Mouse (Mus musculus) left cerebral cortex, adult 2 months (tissue): ENCODE measurements around the gene Tnrc6c. TPM values are rescaled to one million over a fixed set of nuclear protein-coding genes. Genes with fewer than 3 reads are reported as not detected.

Experiments
- DNase-seq, 2 experiments: peaks; one replicate each; pipeline ENCODE4 v3.0.0; 2021 to 2022; ENCODE audit warnings: low spot score in 2 of 2, mixed read lengths in 1 of 2; ENCODE audit errors: extremely low spot score in 1 of 2
- H3K27ac ChIP-seq: fragments of 200-600 bp; 2 replicates; pipeline ENCODE4 v1.8.1; 2022
- H3K4me3 ChIP-seq: fragments of 200-600 bp; 2 replicates; pipeline ENCODE4 v1.8.1; 2022
- CTCF ChIP-seq: fragments of 200-600 bp; IDR thresholded peaks from 2 replicates; pipeline ENCODE4 v1.8.1; 2022; ENCODE audit warnings: antibody characterized with exemption, mild to moderate bottlenecking, moderate library complexity
- intact Hi-C: fragments of 180-260 bp; cut with DNase I; formaldehyde crosslinking; loops from one replicate; pipeline ENCODE4 v1.15.1; 2025
- total RNA-seq, 2 experiments: library from RNA; stranded (reverse); gene quantifications; 2 replicates each; pipeline ENCODE4 v1.2.3; 2021

Gene Tnrc6c
- total RNA-seq, 2 experiments from 2014 or later: 58.5 to 62.9 TPM

DNA sequence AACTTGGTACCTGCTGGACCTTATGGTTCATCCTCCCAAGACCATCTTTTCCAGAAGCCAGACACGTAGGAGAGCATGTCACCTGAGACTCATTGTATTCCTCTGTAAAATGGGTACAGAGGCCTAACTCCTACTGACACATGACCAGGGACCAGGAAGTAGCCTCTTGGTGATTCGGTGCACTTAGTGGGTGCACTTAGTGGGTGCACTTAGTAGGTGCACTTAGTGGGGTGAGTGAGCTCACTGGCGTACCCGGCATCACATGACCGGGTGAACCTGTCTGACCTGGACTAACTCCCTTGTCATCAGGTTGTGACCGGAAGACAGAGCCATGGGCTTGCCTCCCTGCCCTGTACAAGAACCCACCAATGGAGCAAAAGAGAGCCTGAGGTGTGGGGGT, 152.7 kb downstream of the Tnrc6c start:
- Histone ChIP-seq H3K4me3 (no peak overlapping the region), H3K27ac (no peak overlapping the region)
- DNase-seq: no peak
- intact Hi-C loops: no loop called here
- no peak for TF ChIP-seq CTCF

DNA sequence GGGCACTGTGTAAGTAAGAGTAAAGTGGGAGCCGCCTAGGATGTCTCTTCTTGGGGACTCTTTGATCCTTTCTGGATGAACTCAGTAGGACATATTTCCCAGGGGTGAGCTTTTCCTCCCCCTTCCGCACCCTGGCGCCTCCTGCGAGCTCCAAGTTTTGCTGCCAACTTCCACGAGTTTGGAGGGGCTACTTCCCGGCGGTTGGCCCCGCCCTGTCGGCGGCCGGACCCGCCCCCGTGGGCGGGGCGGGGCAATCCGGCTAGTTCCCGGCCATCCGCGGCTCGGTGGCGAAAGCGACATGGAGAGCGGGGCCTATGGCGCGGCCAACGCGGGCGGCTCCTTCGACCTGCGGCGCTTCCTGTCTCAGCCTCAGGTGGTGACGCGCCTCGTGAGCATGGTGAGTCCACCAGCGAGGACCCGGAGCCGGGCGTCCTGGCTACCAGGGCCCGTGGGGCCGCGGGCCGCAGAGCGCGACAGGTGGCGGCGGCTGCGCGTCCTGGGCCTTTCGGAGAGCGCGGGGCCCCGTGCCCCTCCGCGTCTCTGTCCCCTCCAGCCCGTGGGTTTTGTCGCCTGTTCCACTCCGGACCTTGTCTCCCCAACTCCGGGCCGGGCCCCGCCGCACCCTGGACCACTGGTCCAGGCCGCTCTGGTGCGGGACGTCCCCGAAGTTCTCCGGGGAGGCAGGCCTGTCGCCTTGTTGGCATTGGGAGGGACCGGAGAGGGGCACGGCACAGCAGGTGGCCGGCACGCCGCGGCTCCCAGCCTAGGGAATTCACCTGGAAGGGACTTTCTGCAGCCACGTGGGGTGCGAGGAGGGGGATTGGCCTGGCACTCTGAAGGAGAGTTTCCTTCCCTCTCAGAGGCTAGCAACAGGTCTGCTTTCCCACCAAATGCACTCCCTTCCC, 155.6 kb downstream of the Tnrc6c start, which contains the start of the genes Gm20708 and Syngr2:
Gene Gm20708, plus strand, starts transcription at position 262 of the 905 bp plus-strand sequence.
Gene Syngr2, plus strand, starts transcription at position 262 of the 905 bp plus-strand sequence.
- peak; percentile 43 to 57 for DNase-seq
- Histone ChIP-seq H3K4me3 (peak within 1 kb of the TSS; percentile 77), H3K27ac (peak within 1 kb of the TSS; percentile 63)
- no peak for TF ChIP-seq CTCF
- intact Hi-C loops: no loop called here

DNA sequence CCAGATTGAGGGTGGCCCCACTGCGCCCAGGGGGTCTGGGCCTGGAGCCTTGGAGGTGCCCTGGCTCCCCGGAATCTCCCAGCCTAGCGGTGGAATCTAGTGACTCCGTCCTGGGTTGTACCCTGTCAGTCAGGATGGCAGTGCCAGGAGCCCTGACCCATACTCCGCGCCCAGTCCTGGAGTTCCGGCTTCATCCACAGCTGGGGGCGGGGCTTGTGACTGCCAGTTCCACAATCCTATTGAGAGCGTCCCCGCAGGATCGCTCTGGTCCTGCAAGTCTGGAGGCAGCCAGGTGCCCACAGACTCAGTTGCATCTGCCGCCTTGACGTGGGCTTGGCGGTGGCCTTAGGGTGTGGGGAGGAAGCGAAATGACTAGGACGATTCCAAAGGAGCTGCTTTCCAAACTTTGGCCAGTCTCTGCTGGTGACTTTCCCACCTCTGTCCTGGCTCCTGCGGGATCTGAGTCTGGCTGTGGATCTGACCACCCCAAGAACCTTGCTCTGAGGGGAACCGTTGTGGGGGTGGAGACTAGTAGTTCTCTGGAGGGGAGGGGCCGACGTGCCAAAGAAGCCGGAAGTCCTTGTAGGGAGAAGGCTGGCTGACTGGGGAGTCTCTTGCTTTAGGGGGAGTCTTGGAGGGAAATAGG, 156.4 kb downstream of the Tnrc6c start:
- H3K4me3 ChIP-seq: peak overlapping the region; percentile 77
- intact Hi-C loops: no loop called here
- peak; percentile 47 for TF ChIP-seq CTCF
- peak overlapping the region; percentile 63; the same call in 1 of the 2 replicates for H3K27ac ChIP-seq
- peak; percentile 53 to 64 for DNase-seq

Other genes with a start within 250 kb of the Tnrc6c start
- gene Gm11733, start 169.9 kb upstream of the Tnrc6c start, total RNA-seq: under 1 TPM in 1 of 2 experiments, not detected in 1; 0.18 TPM
- 1 to 10 TPM in 1 of 2 experiments, under 1 TPM in 1; 0.88 to 1.3 TPM for gene Tmc8, start 127.8 kb downstream of the Tnrc6c start, total RNA-seq
- gene Tmc6, start 127.9 kb downstream of the Tnrc6c start, total RNA-seq: 1 to 10 TPM; 7.8 to 9.3 TPM
- not detected for gene 6030468B19Rik, start 143.4 kb downstream of the Tnrc6c start, total RNA-seq
- gene Gm20708, start 155.4 kb downstream of the Tnrc6c start, total RNA-seq: 1 to 10 TPM; 2.3 to 4.6 TPM
- 10 to 100 TPM in 1 of 2 experiments, 1 to 10 TPM in 1; 8.7 to 11.1 TPM for gene Syngr2, start 155.4 kb downstream of the Tnrc6c start, total RNA-seq
- gene Afmid, start 171.6 kb downstream of the Tnrc6c start, total RNA-seq: 1 to 10 TPM; 5.2 to 8.5 TPM
- 1 to 10 TPM in 1 of 2 experiments, under 1 TPM in 1; 0.81 to 1.0 TPM for gene Tk1, start 171.8 kb downstream of the Tnrc6c start, total RNA-seq
- gene Birc5, start 195.0 kb downstream of the Tnrc6c start, total RNA-seq: 1 to 10 TPM in 1 of 2 experiments, under 1 TPM in 1; 0.95 to 1.3 TPM
- under 1 TPM in 1 of 2 experiments, not detected in 1; 0.19 TPM for gene Tmem235, start 206.5 kb downstream of the Tnrc6c start, total RNA-seq
- gene Tha1, start 219.2 kb downstream of the Tnrc6c start, total RNA-seq: 1 to 10 TPM; 4.7 to 5.4 TPM